Mouse (Mus musculus): ENCODE results near the gene Ikzf4. TPM values are rescaled to one million over a fixed set of nuclear protein-coding genes. Genes with fewer than 3 reads are reported as not detected.

The Ikzf4 gene
- total and polyA plus RNA-seq, 3 experiments = 0.03 TPM; not detected in 2

DNA sequence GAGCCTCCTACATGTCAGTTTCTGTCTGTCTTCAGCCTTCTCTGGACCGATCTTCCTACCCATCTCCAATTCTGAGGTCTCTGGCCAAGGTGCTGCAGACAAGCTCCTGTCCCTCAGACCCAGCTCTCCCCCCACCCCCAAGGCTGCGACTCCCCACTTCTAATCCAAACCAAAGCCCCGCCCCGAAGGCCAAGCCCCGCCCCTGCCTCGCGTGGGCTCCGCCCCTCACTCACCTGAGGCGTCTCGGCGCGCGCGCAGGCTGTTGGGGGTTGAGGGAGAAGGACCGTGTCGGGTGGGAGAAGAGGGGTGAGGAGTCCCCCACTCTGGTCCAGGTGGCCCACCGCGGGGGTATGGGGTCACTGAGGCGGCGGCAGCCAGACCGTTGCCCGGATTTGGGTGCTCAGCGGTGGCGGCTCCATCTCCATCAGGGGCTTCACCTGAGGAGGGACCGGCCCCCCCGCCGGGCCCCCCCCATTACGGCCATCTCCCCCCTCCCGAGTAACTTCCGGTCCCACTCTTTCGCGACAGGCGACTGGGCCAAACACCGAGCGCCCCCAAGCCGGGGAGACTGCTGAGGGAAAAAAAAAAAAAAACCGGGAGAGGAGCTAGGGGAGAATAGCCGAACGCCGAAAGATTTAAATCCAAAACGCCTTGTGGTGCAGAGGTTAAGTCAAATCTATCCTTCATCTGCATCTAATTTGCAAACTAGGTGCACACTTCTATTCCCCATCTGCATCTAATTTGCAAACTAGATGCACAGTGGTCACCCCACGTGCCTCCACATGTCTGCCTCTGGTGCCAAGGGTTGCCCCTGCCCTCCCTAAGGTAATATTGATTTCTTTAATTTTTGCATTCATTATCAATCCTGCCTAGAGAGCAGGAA lies 23.2 kb upstream of the Ikzf4 start:
- no peaks in the 10 kb centered on the region for H3K9me3 ChIP-seq (replicated peaks; ENCODE audit: insufficient read depth, low read length)
- TF ChIP-seq ZKSCAN1 (IDR thresholded peaks at IDR 0.05; ENCODE audit: low read depth, low read length) (no peak), UBTF (IDR thresholded peaks at IDR 0.05; ENCODE audit: borderline replicate concordance, insufficient read depth, low read depth, low read length) (no peak), TAL1 (IDR thresholded peaks at IDR 0.05; ENCODE audit: low read length) (no peak), TCF12 (IDR thresholded peaks at IDR 0.05; ENCODE audit: low read depth, low read length) (no peak), ETS1 (IDR thresholded peaks at IDR 0.05; ENCODE audit: low read depth, low read length) (no peak), CTCF (IDR thresholded peaks at IDR 0.05 in 2 of 3, conservative IDR thresholded peaks at IDR 0.05 in 1 of 3; ENCODE audit: control insufficient read depth in 1 of 3, insufficient read depth in 1 of 3, low read depth in 2 of 3, low read length in 3 of 3, poor library complexity in 1 of 3, severe bottlenecking in 1 of 3) (no peak), MAZ (IDR thresholded peaks at IDR 0.05; ENCODE audit: low read depth, low read length) (no peak), KAT2A (conservative IDR thresholded peaks at IDR 0.05; ENCODE audit: low read depth, low read length) (no peak), POLR2AphosphoS2 (IDR thresholded peaks at IDR 0.05; ENCODE audit: low read length) (no peak), ELF1 (IDR thresholded peaks at IDR 0.05; ENCODE audit: low read depth, low read length) (no peak), CHD1 (IDR thresholded peaks at IDR 0.05; ENCODE audit: low read depth, low read length) (no peak), SMC3 (IDR thresholded peaks at IDR 0.05; ENCODE audit: low read depth, low read length) (no peak), ZNF384 (IDR thresholded peaks at IDR 0.05; ENCODE audit: low read depth, low read length) (no peak), E2F4 (IDR thresholded peaks at IDR 0.05; ENCODE audit: borderline replicate concordance, low read depth, low read length) (no peak), MYC (IDR thresholded peaks at IDR 0.05; ENCODE audit: low read depth, low read length) (no peak), USF2 (IDR thresholded peaks at IDR 0.05; ENCODE audit: borderline replicate concordance in 1 of 2, insufficient read depth in 1 of 2, low read depth in 1 of 2, low read length in 2 of 2) (no peak), NRF1 (IDR thresholded peaks at IDR 0.05; ENCODE audit: insufficient read depth, low read depth, low read length, poor library complexity, severe bottlenecking) (no peak)
- no peak for DNase-seq (ENCODE audit: low read depth, low spot score)
- no peaks in the 10 kb centered on the region for H3K27me3 ChIP-seq (ENCODE audit: control insufficient read depth in 1 of 2, insufficient read depth in 2 of 2, low read length in 2 of 2)
- H3K27ac ChIP-seq (ENCODE audit: control insufficient read depth, low read depth, low read length) = no peak overlapping the region
- peaks cover 4 to 6% of the 10 kb centered on the region in 2 experiments for H3K4me1 ChIP-seq (ENCODE audit: control insufficient read depth in 1 of 2, insufficient read depth in 2 of 2, low read length in 2 of 2)
- no peak overlapping the region for H3K4me3 ChIP-seq (ENCODE audit: control insufficient read depth in 1 of 2, insufficient read depth in 1 of 2, low read depth in 2 of 2, low read length in 2 of 2)
- no peak overlapping the region for H3K9ac ChIP-seq (ENCODE audit: control insufficient read depth, low read depth, low read length, poor library complexity, severe bottlenecking)
- H3K36me3 ChIP-seq (ENCODE audit: control insufficient read depth in 1 of 2, insufficient read depth in 2 of 2, low read length in 2 of 2) = peaks cover 0 to 15% of the 10 kb centered on the region in 2 experiments; a peak in 2 of 4 replicates
- no peaks in the 10 kb centered on the region for H3K79me2 ChIP-seq (ENCODE audit: control insufficient read depth, insufficient read depth, low read length, poor library complexity)

GRCm38 (mm10) chr10:128665806-128666205 lies 20.0 kb upstream of the Ikzf4 start:
- Histone ChIP-seq H3K36me3 (ENCODE audit: control insufficient read depth in 1 of 2, insufficient read depth in 2 of 2, low read length in 2 of 2) (peaks cover 0 to 31% of the 10 kb centered on the region in 2 experiments; a peak in 2 of 4 replicates), H3K27ac (ENCODE audit: control insufficient read depth, low read depth, low read length) (no peak overlapping the region), H3K9ac (ENCODE audit: control insufficient read depth, low read depth, low read length, poor library complexity, severe bottlenecking) (no peak overlapping the region), H3K79me2 (ENCODE audit: control insufficient read depth, insufficient read depth, low read length, poor library complexity) (no peaks in the 10 kb centered on the region), H3K9me3 (replicated peaks; ENCODE audit: insufficient read depth, low read length) (no peaks in the 10 kb centered on the region), H3K27me3 (ENCODE audit: control insufficient read depth in 1 of 2, insufficient read depth in 2 of 2, low read length in 2 of 2) (no peaks in the 10 kb centered on the region), H3K4me3 (ENCODE audit: control insufficient read depth in 1 of 2, insufficient read depth in 1 of 2, low read depth in 2 of 2, low read length in 2 of 2) (no peak overlapping the region), H3K4me1 (ENCODE audit: control insufficient read depth in 1 of 2, insufficient read depth in 2 of 2, low read length in 2 of 2) (peaks cover 13 to 20% of the 10 kb centered on the region in 2 experiments)
- DNase-seq (ENCODE audit: low read depth, low spot score) = no peak
- TF ChIP-seq MXI1 (IDR thresholded peaks at IDR 0.05; ENCODE audit: low read depth, low read length) = no peak
- no peak for TF ChIP-seq RAD21 (IDR thresholded peaks at IDR 0.05; ENCODE audit: low read depth, low read length)
- no peak for TF ChIP-seq USF2 (IDR thresholded peaks at IDR 0.05; ENCODE audit: borderline replicate concordance in 1 of 2, insufficient read depth in 1 of 2, low read depth in 1 of 2, low read length in 2 of 2)
- no peak for TF ChIP-seq POLR2A (IDR thresholded peaks at IDR 0.05; ENCODE audit: control insufficient read depth in 1 of 2, insufficient read depth in 1 of 2, low read depth in 1 of 2, low read length in 2 of 2, poor library complexity in 1 of 2)
- no peak for TF ChIP-seq CTCF (IDR thresholded peaks at IDR 0.05 in 2 of 3, conservative IDR thresholded peaks at IDR 0.05 in 1 of 3; ENCODE audit: control insufficient read depth in 1 of 3, insufficient read depth in 1 of 3, low read depth in 2 of 3, low read length in 3 of 3, poor library complexity in 1 of 3, severe bottlenecking in 1 of 3)
